Mouse (Mus musculus): ENCODE measurements around the gene Pde5a. TPM values are rescaled to one million over a fixed set of nuclear protein-coding genes. Genes with fewer than 3 reads are reported as not detected.

Gene Pde5a
- polyA plus RNA-seq, 1 experiment = 2.9 TPM

GRCm38 (mm10) chr3:122855149-122855548 is 126.4 kb downstream of the Pde5a start:
- TF ChIP-seq MYOG (IDR thresholded peaks at IDR 0.05; ENCODE audit: control insufficient read depth, extremely low read depth, insufficient read length) = no peak
- TF ChIP-seq USF1 (IDR thresholded peaks at IDR 0.05; ENCODE audit: low read depth) = no peak
- TF ChIP-seq MAX (IDR thresholded peaks at IDR 0.05) = no peak
- no peak for TF ChIP-seq CEBPB (IDR thresholded peaks at IDR 0.05; ENCODE audit: low read depth)
- TF ChIP-seq CTCF (IDR thresholded peaks at IDR 0.05; ENCODE audit: control insufficient read depth, insufficient read depth, insufficient read length) = no peak
- no peak for TF ChIP-seq FOSL1 (IDR thresholded peaks at IDR 0.05; ENCODE audit: insufficient read depth, low read length, poor library complexity, severe bottlenecking)
- no peak for TF ChIP-seq MYOD1 (IDR thresholded peaks at IDR 0.05; ENCODE audit: control insufficient read depth, insufficient read length, low read depth)
- H3K4me3 ChIP-seq (ENCODE audit: insufficient read depth, poor library complexity, severe bottlenecking) = no peak overlapping the region
- H3ac ChIP-seq (ENCODE audit: control insufficient read depth, insufficient read length, low read depth) = no peak overlapping the region
- H3K27me3 ChIP-seq (ENCODE audit: control insufficient read depth, insufficient read depth, insufficient read length) = no peaks in the 10 kb centered on the region
- no peaks in the 10 kb centered on the region for H3K79me2 ChIP-seq (ENCODE audit: control insufficient read depth, insufficient read depth)
- no peaks in the 10 kb centered on the region for H3K79me3 ChIP-seq (ENCODE audit: low read depth)
- no peaks in the 10 kb centered on the region for H3K36me3 ChIP-seq (ENCODE audit: control insufficient read depth, insufficient read depth)

GRCm38 (mm10) chr3:122859829-122860228 is 131.1 kb downstream of the Pde5a start:
- no peaks in the 10 kb centered on the region for H3K36me3 ChIP-seq (ENCODE audit: control insufficient read depth, insufficient read depth)
- TF ChIP-seq USF1 (IDR thresholded peaks at IDR 0.05; ENCODE audit: low read depth) (no peak), MYOD1 (IDR thresholded peaks at IDR 0.05; ENCODE audit: control insufficient read depth, insufficient read length, low read depth) (no peak), CTCF (IDR thresholded peaks at IDR 0.05; ENCODE audit: control insufficient read depth, insufficient read depth, insufficient read length) (no peak), MYOG (IDR thresholded peaks at IDR 0.05; ENCODE audit: control insufficient read depth, extremely low read depth, insufficient read length) (no peak), FOSL1 (IDR thresholded peaks at IDR 0.05; ENCODE audit: insufficient read depth, low read length, poor library complexity, severe bottlenecking) (no peak), CEBPB (IDR thresholded peaks at IDR 0.05; ENCODE audit: low read depth) (no peak), MAX (IDR thresholded peaks at IDR 0.05) (no peak)
- no peaks in the 10 kb centered on the region for H3K79me3 ChIP-seq (ENCODE audit: low read depth)
- H3K27me3 ChIP-seq (ENCODE audit: control insufficient read depth, insufficient read depth, insufficient read length) = no peaks in the 10 kb centered on the region
- no peaks in the 10 kb centered on the region for H3K79me2 ChIP-seq (ENCODE audit: control insufficient read depth, insufficient read depth)
- H3ac ChIP-seq (ENCODE audit: control insufficient read depth, insufficient read length, low read depth) = no peak overlapping the region
- no peak overlapping the region for H3K4me3 ChIP-seq (ENCODE audit: insufficient read depth, poor library complexity, severe bottlenecking)

- Histone ChIP-seq H3K79me2 (ENCODE audit: control insufficient read depth, insufficient read depth) (no peaks in the 10 kb centered on the region), H3K36me3 (ENCODE audit: control insufficient read depth, insufficient read depth) (no peaks in the 10 kb centered on the region), H3K4me3 (ENCODE audit: insufficient read depth, poor library complexity, severe bottlenecking) (no peak overlapping the region), H3ac (ENCODE audit: control insufficient read depth, insufficient read length, low read depth) (no peak overlapping the region), H3K79me3 (ENCODE audit: low read depth) (no peaks in the 10 kb centered on the region), H3K27me3 (ENCODE audit: control insufficient read depth, insufficient read depth, insufficient read length) (no peaks in the 10 kb centered on the region)
- TF ChIP-seq MYOG (IDR thresholded peaks at IDR 0.05; ENCODE audit: control insufficient read depth, extremely low read depth, insufficient read length) (no peak), FOSL1 (IDR thresholded peaks at IDR 0.05; ENCODE audit: insufficient read depth, low read length, poor library complexity, severe bottlenecking) (no peak), MYOD1 (IDR thresholded peaks at IDR 0.05; ENCODE audit: control insufficient read depth, insufficient read length, low read depth) (no peak), MAX (IDR thresholded peaks at IDR 0.05) (no peak), USF1 (IDR thresholded peaks at IDR 0.05; ENCODE audit: low read depth) (no peak), CEBPB (IDR thresholded peaks at IDR 0.05; ENCODE audit: low read depth) (no peak), CTCF (IDR thresholded peaks at IDR 0.05; ENCODE audit: control insufficient read depth, insufficient read depth, insufficient read length) (no peak)
Observed at GRCm38 (mm10) chr3:122860573-122861498, 132.1 kb downstream of the Pde5a start.

- no peak overlapping the region for H3K4me3 ChIP-seq (ENCODE audit: insufficient read depth, poor library complexity, severe bottlenecking)
- H3ac ChIP-seq (ENCODE audit: control insufficient read depth, insufficient read length, low read depth) = no peak overlapping the region
- no peaks in the 10 kb centered on the region for H3K36me3 ChIP-seq (ENCODE audit: control insufficient read depth, insufficient read depth)
- H3K79me2 ChIP-seq (ENCODE audit: control insufficient read depth, insufficient read depth) = no peaks in the 10 kb centered on the region
- no peak for TF ChIP-seq CTCF (IDR thresholded peaks at IDR 0.05; ENCODE audit: control insufficient read depth, insufficient read depth, insufficient read length)
- no peak for TF ChIP-seq CEBPB (IDR thresholded peaks at IDR 0.05; ENCODE audit: low read depth)
- no peak for TF ChIP-seq MAX (IDR thresholded peaks at IDR 0.05)
- TF ChIP-seq MYOD1 (IDR thresholded peaks at IDR 0.05; ENCODE audit: control insufficient read depth, insufficient read length, low read depth) = no peak
- no peak for TF ChIP-seq MYOG (IDR thresholded peaks at IDR 0.05; ENCODE audit: control insufficient read depth, extremely low read depth, insufficient read length)
- no peak for TF ChIP-seq FOSL1 (IDR thresholded peaks at IDR 0.05; ENCODE audit: insufficient read depth, low read length, poor library complexity, severe bottlenecking)
- no peak for TF ChIP-seq USF1 (IDR thresholded peaks at IDR 0.05; ENCODE audit: low read depth)
- H3K79me3 ChIP-seq (ENCODE audit: low read depth) = no peaks in the 10 kb centered on the region
- no peaks in the 10 kb centered on the region for H3K27me3 ChIP-seq (ENCODE audit: control insufficient read depth, insufficient read depth, insufficient read length)
Observed at GRCm38 (mm10) chr3:122865092-122865491, 136.3 kb downstream of the Pde5a start.

- H3ac ChIP-seq (ENCODE audit: control insufficient read depth, insufficient read length, low read depth) = no peak overlapping the region
- H3K79me2 ChIP-seq (ENCODE audit: control insufficient read depth, insufficient read depth) = no peaks in the 10 kb centered on the region
- H3K27me3 ChIP-seq (ENCODE audit: control insufficient read depth, insufficient read depth, insufficient read length) = no peaks in the 10 kb centered on the region
- H3K4me3 ChIP-seq (ENCODE audit: insufficient read depth, poor library complexity, severe bottlenecking) = no peak overlapping the region
- TF ChIP-seq MAX (IDR thresholded peaks at IDR 0.05) = no peak
- TF ChIP-seq FOSL1 (IDR thresholded peaks at IDR 0.05; ENCODE audit: insufficient read depth, low read length, poor library complexity, severe bottlenecking) = no peak
- no peak for TF ChIP-seq USF1 (IDR thresholded peaks at IDR 0.05; ENCODE audit: low read depth)
- TF ChIP-seq CTCF (IDR thresholded peaks at IDR 0.05; ENCODE audit: control insufficient read depth, insufficient read depth, insufficient read length) = no peak
- TF ChIP-seq CEBPB (IDR thresholded peaks at IDR 0.05; ENCODE audit: low read depth) = no peak
- TF ChIP-seq MYOD1 (IDR thresholded peaks at IDR 0.05; ENCODE audit: control insufficient read depth, insufficient read length, low read depth) = no peak
- TF ChIP-seq MYOG (IDR thresholded peaks at IDR 0.05; ENCODE audit: control insufficient read depth, extremely low read depth, insufficient read length) = no peak
- no peaks in the 10 kb centered on the region for H3K36me3 ChIP-seq (ENCODE audit: control insufficient read depth, insufficient read depth)
- no peaks in the 10 kb centered on the region for H3K79me3 ChIP-seq (ENCODE audit: low read depth)
Observed at GRCm38 (mm10) chr3:122868270-122868669, 139.5 kb downstream of the Pde5a start.

Measured in C2C12 (cell line).